Mouse (Mus musculus): Measurements from ENCODE around the gene Eaf1.
A peak's percentile ranks its signal among the peaks of the same experiment; 100 is the strongest.

Eaf1 gene

GRCm38 (mm10) chr14:31510322-31510721 is 16.1 kb downstream of the Eaf1 start:
- DNase-seq, result no peak

GRCm38 (mm10) chr14:31515895-31516294 is 21.7 kb downstream of the Eaf1 start:
- DNase-seq, result no peak

- no peak for DNase-seq
Observed at GRCm38 (mm10) chr14:31519165-31519564, 25.0 kb downstream of the Eaf1 start.

- DNase-seq, result no peak
Observed at GRCm38 (mm10) chr14:31521318-31521717, 27.1 kb downstream of the Eaf1 start.

GRCm38 (mm10) chr14:31525040-31525810 is 31.0 kb downstream of the Eaf1 start:
- DNase-seq, result no peak

- no peak for DNase-seq
Observed at GRCm38 (mm10) chr14:31530847-31531246, 36.6 kb downstream of the Eaf1 start.

- peak; percentile 20 to 26 for DNase-seq
Observed at GRCm38 (mm10) chr14:31531506-31532148, 37.4 kb downstream of the Eaf1 start.

GRCm38 (mm10) chr14:31532656-31533055 is 38.5 kb downstream of the Eaf1 start:
- DNase-seq, result no peak

- peak; percentile 18 to 31 for DNase-seq
Observed at GRCm38 (mm10) chr14:31537298-31537697, 43.1 kb downstream of the Eaf1 start.

GRCm38 (mm10) chr14:31543885-31544442 is 49.8 kb downstream of the Eaf1 start:
- DNase-seq, result no peak

- no peak for DNase-seq
Observed at GRCm38 (mm10) chr14:31555021-31555420, 60.8 kb downstream of the Eaf1 start.

- no peak for DNase-seq
Observed at GRCm38 (mm10) chr14:31555963-31556434, 61.8 kb downstream of the Eaf1 start.

- DNase-seq, result no peak
Observed at GRCm38 (mm10) chr14:31556526-31557260, 62.5 kb downstream of the Eaf1 start.

- DNase-seq, result no peak
Observed at GRCm38 (mm10) chr14:31557273-31557672, 63.1 kb downstream of the Eaf1 start.

- DNase-seq, result no peak
Observed at GRCm38 (mm10) chr14:31557784-31558183, 63.6 kb downstream of the Eaf1 start.

GRCm38 (mm10) chr14:31559216-31559615 is 65.0 kb downstream of the Eaf1 start:
- peak; percentile 38 to 56 for DNase-seq

Data from lung, adult 18-20 months (tissue).